Mouse (Mus musculus): ENCODE results near the gene 4931429L15Rik.

GRCm38 (mm10) chr9:46256177-46256576, 63.6 kb downstream of the 4931429L15Rik start:
- TF ChIP-seq CTCF (conservative IDR thresholded peaks at IDR 0.05; ENCODE audit: low read length) = no peak
- no peak for TF ChIP-seq NANOG (IDR thresholded peaks at IDR 0.05; ENCODE audit: borderline replicate concordance, low read length)
- no peak for TF ChIP-seq POU5F1 (IDR thresholded peaks at IDR 0.05; ENCODE audit: borderline replicate concordance, low read length)
